Mouse (Mus musculus) gastrocnemius, adult 18-20 months (tissue): ENCODE data around the gene Pla2g5. TPM values are rescaled to one million over a fixed set of nuclear protein-coding genes. Genes with fewer than 3 reads are reported as not detected.
A peak's percentile ranks its signal among the peaks of the same experiment; 100 is the strongest.
"Not testable (repeated sequence)": the region's sequence is repeated elsewhere in the genome, so short reads cannot be mapped to it uniquely, and the experiment has no call there.

ENCODE experiments used
- DNase-seq: peaks from one replicate; pipeline ENCODE4 v3.0.0; 2021; ENCODE audit warnings: low spot score
- long read RNA-seq, 2 experiments: library from polyadenylated mRNA; stranded (forward); transcript quantifications; one replicate each; pipeline ENCODE4 v2.0.0; 2021
- total RNA-seq, 2 experiments: library from RNA; stranded (reverse); gene quantifications; 2 replicates each; pipeline ENCODE4 v1.2.3; 2021

The Pla2g5 gene
- 1 to 10 TPM; 1.6 to 5.4 TPM for total RNA-seq
- long read RNA-seq, experiment 1, transcript Pla2g5-203 (5 exons, 1,976 nt), result major isoform, 7 of 7 reads
- long read RNA-seq, experiment 1, partial matches to known transcripts, result 0 of 7 reads
- long read RNA-seq, experiment 1, other reads (novel, unspliced or antisense), result 0 of 7 reads
- long read RNA-seq, experiment 2, transcript Pla2g5-203 (5 exons, 1,976 nt), result major isoform, 17 of 25 reads
- long read RNA-seq, experiment 2, partial matches to known transcripts, result 0 of 25 reads
- long read RNA-seq, experiment 2, other reads (novel, unspliced or antisense), result 8 of 25 reads

- DNase-seq, result no peak
Measured at GRCm38 (mm10) chr4:138863344-138863998, at the start of gene Pla2g5. Gene Pla2g5, minus strand, starts transcription at chr4:138863482.

DNA sequence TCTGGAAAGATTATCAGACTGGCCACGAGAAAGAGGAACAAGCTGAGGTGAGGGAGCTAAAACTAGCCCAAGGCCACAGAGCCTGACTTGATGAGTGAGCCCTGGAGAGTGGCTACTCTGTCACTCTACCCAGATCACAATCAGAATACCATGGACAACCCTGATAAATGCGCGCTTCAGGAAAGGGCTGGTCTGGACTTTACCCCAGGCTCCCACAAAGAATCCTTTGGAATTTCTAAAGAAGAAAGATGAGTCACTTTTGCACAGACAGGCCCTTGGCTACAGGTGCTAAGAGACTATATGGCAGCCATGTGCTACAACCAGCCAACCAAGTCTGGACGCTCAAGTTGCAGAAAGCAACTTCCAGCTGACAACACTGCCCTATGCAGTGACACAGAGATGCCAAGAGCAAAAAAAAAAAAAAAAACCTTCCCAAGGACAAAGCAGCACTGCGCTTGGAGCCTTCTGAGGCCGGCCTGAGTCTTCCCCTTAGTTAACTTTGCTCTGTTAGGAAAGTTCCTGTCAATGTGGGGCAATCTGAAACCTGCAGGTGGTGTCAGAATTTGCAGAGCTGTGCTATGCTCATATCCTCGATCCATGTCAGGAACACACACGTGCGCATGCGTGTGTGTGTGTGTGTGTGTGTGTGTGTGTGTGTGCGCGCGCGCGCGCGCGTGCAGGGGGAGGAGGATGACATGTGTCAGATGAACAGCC lies 42.5 kb upstream of the Pla2g5 start:
- no peak for DNase-seq

- DNase-seq, result no peak
Measured at GRCm38 (mm10) chr4:138899361-138899760, 36.1 kb upstream of the Pla2g5 start.

DNA sequence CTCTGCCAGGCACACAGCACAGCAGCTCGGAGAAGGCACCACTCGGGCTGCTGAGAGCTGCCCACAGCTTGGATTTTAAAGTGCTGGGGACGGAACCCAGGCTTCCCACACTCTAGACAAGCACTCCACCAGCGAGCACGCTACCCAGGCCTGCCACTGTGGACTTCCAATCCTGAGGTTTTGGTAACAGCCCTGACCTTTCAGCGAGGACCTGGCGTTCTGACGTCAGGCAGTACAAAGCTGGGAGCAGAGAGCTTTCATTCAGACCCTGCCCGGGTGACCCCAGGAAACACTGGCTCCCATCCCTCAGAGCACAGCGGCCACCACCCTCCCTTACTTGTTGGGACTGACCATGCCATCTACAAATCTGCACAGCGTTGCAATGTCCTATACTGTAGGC lies 30.5 kb upstream of the Pla2g5 start:
- DNase-seq, result not testable (repeated sequence)

GRCm38 (mm10) chr4:138892655-138893054 lies 29.4 kb upstream of the Pla2g5 start:
- peak; percentile 34 for DNase-seq

GRCm38 (mm10) chr4:138889635-138890034 lies 26.4 kb upstream of the Pla2g5 start:
- peak; percentile 55 for DNase-seq

DNA sequence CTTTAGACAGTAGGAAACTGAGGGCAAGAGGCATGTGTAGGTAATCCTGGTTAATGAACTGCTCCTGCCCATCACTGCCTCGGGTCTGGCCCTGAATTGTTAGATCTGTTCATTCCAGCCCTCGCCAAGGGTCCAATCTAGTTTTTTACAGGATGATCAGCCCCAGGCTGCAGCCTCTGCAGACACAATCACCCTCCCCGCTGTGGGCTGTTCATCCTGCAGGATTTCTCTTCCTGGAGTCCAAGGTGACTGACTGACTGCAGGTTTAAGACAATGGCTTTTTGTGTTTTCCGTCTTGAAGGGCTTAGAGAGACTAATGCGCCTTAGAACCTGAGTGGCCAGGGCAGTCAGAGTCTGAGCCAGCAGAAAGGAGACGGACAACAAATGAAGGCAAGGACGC lies 25.9 kb upstream of the Pla2g5 start:
- DNase-seq, result no peak

DNA sequence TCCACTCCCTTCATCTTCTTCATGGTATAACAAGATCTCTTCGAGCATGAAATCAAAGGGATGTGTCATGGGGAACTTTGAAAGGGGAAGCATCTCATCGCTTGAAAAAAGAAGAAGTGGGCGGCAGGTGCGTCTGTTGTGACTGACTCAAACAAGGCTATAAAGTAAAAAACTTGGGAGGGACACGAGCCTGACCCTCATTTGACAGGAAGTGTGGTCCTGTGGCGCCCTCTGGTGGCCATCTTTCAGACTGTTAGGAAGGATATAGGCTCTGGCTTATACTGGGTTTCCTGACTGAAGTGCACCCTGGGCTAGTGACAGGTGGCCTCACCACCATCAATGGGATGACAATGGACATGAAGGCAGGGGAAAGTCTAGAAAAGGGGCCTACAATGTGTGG lies 21.0 kb upstream of the Pla2g5 start:
- DNase-seq, result peak; percentile 86

- DNase-seq, result no peak
Measured at GRCm38 (mm10) chr4:138882179-138882578, 18.9 kb upstream of the Pla2g5 start.

DNA sequence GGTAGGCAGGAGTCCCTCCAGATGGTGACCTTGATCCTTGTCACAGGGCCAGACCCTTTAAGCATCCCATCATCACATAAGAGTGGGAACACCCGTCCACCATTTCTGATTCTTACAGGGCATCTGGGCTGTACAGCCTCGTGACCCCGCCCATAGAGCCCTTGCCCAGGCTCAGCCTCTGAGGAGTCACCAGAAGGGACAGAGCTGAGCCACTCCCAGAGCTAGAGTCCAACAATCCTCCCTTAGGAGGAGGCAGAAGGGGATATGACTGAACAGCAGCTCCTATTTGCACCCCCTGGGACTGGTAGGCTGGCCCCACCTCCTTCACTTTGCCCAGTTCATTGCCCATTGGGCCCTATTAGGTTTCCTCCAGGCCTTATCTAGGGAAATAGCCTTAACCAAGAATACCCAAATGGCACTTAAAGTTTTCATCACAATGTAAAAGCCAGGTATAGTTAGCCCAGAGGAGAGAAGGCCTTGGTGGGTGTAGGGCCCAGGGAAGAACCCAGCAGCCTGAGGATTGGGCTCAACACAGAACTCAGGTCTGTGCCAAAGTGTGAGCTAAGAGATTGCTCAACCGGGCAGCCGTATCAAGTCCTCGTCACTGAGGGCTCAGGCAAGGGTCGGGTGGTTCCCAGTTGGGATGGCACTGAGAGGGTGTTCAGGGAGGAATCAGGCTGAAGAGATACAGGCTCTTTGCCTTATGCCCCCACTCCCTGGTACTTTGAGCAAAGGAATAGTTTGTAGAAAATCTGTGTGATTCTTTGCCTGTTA lies 17.7 kb upstream of the Pla2g5 start:
- peak; percentile 63 for DNase-seq

- no peak for DNase-seq
Measured at GRCm38 (mm10) chr4:138879808-138880207, 16.5 kb upstream of the Pla2g5 start.

- peak; percentile 47 for DNase-seq
Measured at GRCm38 (mm10) chr4:138878783-138879182, 15.5 kb upstream of the Pla2g5 start.

GRCm38 (mm10) chr4:138877731-138878130 lies 14.4 kb upstream of the Pla2g5 start, which contains the start of gene Pla2g2e:
Gene Pla2g2e, plus strand, starts transcription at chr4:138877942.
- peak; percentile 16 for DNase-seq

- DNase-seq, result no peak
Measured at GRCm38 (mm10) chr4:138875986-138876385, 12.7 kb upstream of the Pla2g5 start.

GRCm38 (mm10) chr4:138875275-138875674 lies 12.0 kb upstream of the Pla2g5 start:
- not testable (repeated sequence) for DNase-seq

- DNase-seq, result no peak
Measured at GRCm38 (mm10) chr4:138873864-138874263, 10.6 kb upstream of the Pla2g5 start, which contains the start of gene Gm13030. Gene Gm13030, minus strand, starts transcription at chr4:138873964.

- DNase-seq, result no peak
Measured at GRCm38 (mm10) chr4:138868666-138869065, 5.4 kb upstream of the Pla2g5 start.

- peak; percentile 87 for DNase-seq
Measured at GRCm38 (mm10) chr4:138866413-138866812, 3.1 kb upstream of the Pla2g5 start.

DNA sequence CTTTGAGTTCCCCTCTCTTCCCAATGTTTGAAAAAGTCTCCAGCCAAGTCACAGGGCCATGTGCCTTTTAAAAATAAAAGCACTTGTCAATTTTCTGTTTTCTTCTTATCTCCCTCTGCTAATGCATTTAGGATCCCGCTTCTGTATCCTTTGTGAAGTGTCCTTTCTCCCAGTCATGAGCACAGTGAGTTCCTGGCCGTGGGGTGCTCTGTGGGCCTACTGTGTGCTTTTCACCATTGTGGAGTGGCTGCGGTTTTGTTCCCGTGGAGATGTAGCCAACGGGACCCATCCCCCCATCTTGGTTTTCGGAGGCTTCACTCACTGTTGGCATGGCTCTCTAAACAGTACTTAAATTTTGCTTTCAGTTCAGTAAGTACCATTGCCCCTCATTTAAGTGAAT lies 2.7 kb upstream of the Pla2g5 start:
- DNase-seq, result no peak

GRCm38 (mm10) chr4:138865092-138865491 lies 1.8 kb upstream of the Pla2g5 start:
- DNase-seq, result no peak

DNA sequence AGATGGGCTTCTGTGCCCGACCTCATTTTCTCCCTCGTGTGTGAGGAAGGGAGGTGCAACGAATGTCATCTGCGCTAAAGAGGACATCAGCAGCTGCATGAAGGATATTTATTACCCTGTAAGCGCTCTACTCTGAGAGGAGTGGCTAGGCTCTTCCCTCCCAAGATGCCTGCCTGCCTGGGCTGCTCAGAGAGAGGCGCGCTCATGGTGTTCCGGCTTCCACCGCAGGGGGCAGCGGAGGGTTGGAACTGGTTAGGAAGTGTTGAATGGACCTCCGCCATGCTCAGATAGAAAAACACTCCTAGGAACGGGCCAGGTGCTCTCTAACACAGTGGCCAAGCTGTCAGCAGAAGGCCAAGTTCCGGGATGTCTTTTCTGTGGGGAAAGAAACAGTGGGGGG lies 3.6 kb downstream of the Pla2g5 start:
- DNase-seq, result peak; percentile 50

GRCm38 (mm10) chr4:138859245-138859644 lies 4.0 kb downstream of the Pla2g5 start:
- DNase-seq, result no peak
